Mouse (Mus musculus): ENCODE data around the gene Irf1.

The Irf1 gene

GRCm38 (mm10) chr11:53759545-53760406, 10.0 kb upstream of the Irf1 start:
- no peak for DNase-seq (ENCODE audit: low read depth, low spot score)

- DNase-seq (ENCODE audit: low read depth, low spot score) = no peak
These were observed 8.5 kb upstream of the Irf1 start for GRCm38 (mm10) chr11:53761284-53761683.

- DNase-seq (ENCODE audit: low read depth, low spot score) = no peak
These were observed 8.0 kb upstream of the Irf1 start for GRCm38 (mm10) chr11:53761822-53762221.

GRCm38 (mm10) chr11:53762426-53762825, 7.4 kb upstream of the Irf1 start:
- DNase-seq (ENCODE audit: low read depth, low spot score) = no peak

GRCm38 (mm10) chr11:53762827-53763495, 6.9 kb upstream of the Irf1 start:
- peak; percentile 61 for DNase-seq (ENCODE audit: low read depth, low spot score)

- DNase-seq (ENCODE audit: low read depth, low spot score) = peak; percentile 86
These were observed 6.2 kb upstream of the Irf1 start for GRCm38 (mm10) chr11:53763496-53764140.

GRCm38 (mm10) chr11:53764581-53764980, 5.2 kb upstream of the Irf1 start:
- no peak for DNase-seq (ENCODE audit: low read depth, low spot score)

- no peak for DNase-seq (ENCODE audit: low read depth, low spot score)
These were observed 1.2 kb upstream of the Irf1 start for GRCm38 (mm10) chr11:53768422-53769184.

- DNase-seq (ENCODE audit: low read depth, low spot score) = no peak
These were observed 633 bp upstream of the Irf1 start for GRCm38 (mm10) chr11:53769185-53769576.

- DNase-seq (ENCODE audit: low read depth, low spot score) = peak; percentile 69
These were observed 444 bp downstream of the Irf1 start for GRCm38 (mm10) chr11:53770125-53770791.

GRCm38 (mm10) chr11:53771001-53771744, 1.4 kb downstream of the Irf1 start:
- DNase-seq (ENCODE audit: low read depth, low spot score) = no peak

- DNase-seq (ENCODE audit: low read depth, low spot score) = no peak
These were observed 2.7 kb downstream of the Irf1 start for GRCm38 (mm10) chr11:53772536-53772935.

GRCm38 (mm10) chr11:53773087-53773486, 3.3 kb downstream of the Irf1 start, which contains the start of gene Gm17334:
Gene Gm17334 (minus strand): TSS chr11:53773187.
- no peak for DNase-seq (ENCODE audit: low read depth, low spot score)

- DNase-seq (ENCODE audit: low read depth, low spot score) = no peak
These were observed 4.0 kb downstream of the Irf1 start for GRCm38 (mm10) chr11:53773641-53774360.

- no peak for DNase-seq (ENCODE audit: low read depth, low spot score)
These were observed 4.9 kb downstream of the Irf1 start for GRCm38 (mm10) chr11:53774659-53775255.

- DNase-seq (ENCODE audit: low read depth, low spot score) = no peak
These were observed 7.9 kb downstream of the Irf1 start for GRCm38 (mm10) chr11:53777736-53778135.

GRCm38 (mm10) chr11:53778455-53778854, 8.6 kb downstream of the Irf1 start:
- DNase-seq (ENCODE audit: low read depth, low spot score) = no peak

- DNase-seq (ENCODE audit: low read depth, low spot score) = no peak
These were observed 10.0 kb downstream of the Irf1 start for GRCm38 (mm10) chr11:53779808-53780207.

GRCm38 (mm10) chr11:53780262-53780661, 10.4 kb downstream of the Irf1 start:
- no peak for DNase-seq (ENCODE audit: low read depth, low spot score)

All from brain, adult 2 months (tissue).